Mouse (Mus musculus): ENCODE data around the gene Nucb1. TPM values are rescaled to one million over a fixed set of nuclear protein-coding genes. Genes with fewer than 3 reads are reported as not detected.
"Not testable (repeated sequence)": the region's sequence is repeated elsewhere in the genome, so short reads cannot be mapped to it uniquely, and the experiment has no call there.

The Nucb1 gene
- polyA plus RNA-seq, 1 experiment from 2014 or later, result 115 TPM

- H3K4me2 ChIP-seq (ENCODE audit: low read depth, low read length); H3K9me3 ChIP-seq (ENCODE audit: control insufficient read depth, low read length); ATAC-seq (ENCODE audit: low read depth); H3K9ac ChIP-seq (replicated peaks; ENCODE audit: low read depth, low read length); H3K27ac ChIP-seq (ENCODE audit: low read depth, low read length); H3K27me3 ChIP-seq (ENCODE audit: control insufficient read depth, insufficient read depth, low read length); H3K4me3 ChIP-seq (ENCODE audit: low read depth, low read length): not testable (repeated sequence)
- Histone ChIP-seq H3K36me3 (ENCODE audit: control insufficient read depth, insufficient read depth, low read length) (peaks cover 19% of the 10 kb centered on the region; the same call in 1 of the 2 replicates), H3K4me1 (ENCODE audit: control insufficient read depth, insufficient read depth, low read length) (peaks cover 24% of the 10 kb centered on the region)
- 82% methylated on average over 4 of the region's 4 CpGs for WGBS
These were observed 47.3 kb downstream of the Nucb1 start for GRCm38 (mm10) chr7:45462868-45463267.

DNA sequence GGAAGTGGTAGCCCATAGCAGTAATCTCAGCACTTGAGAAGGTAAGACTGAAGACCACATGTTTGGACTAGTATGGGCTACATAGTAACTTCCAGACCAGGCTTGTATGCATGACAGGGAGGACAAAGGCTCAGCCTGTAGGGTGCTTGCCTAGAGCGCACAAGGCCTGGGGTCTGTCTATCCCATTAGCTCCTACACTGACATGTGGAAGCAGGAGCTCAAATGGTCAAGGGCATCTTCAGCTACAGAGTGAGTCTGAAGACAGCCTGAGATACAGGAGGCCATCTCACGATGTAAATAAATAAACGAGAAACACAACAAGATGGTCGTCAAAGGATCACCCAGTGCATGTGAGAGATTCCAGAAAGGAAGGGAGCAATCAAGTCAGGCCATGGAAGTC, 47.9 kb downstream of the Nucb1 start:
- H3K9me3 ChIP-seq (ENCODE audit: control insufficient read depth, low read length), result no peaks in the 10 kb centered on the region
- no peak overlapping the region for H3K4me2 ChIP-seq (ENCODE audit: low read depth, low read length)
- H3K27ac ChIP-seq (ENCODE audit: low read depth, low read length), result no peak overlapping the region; the same call in 1 of the 2 replicates
- no peaks in the 10 kb centered on the region for H3K27me3 ChIP-seq (ENCODE audit: control insufficient read depth, insufficient read depth, low read length)
- no peak overlapping the region for H3K4me3 ChIP-seq (ENCODE audit: low read depth, low read length)
- H3K36me3 ChIP-seq (ENCODE audit: control insufficient read depth, insufficient read depth, low read length), result peaks cover 24% of the 10 kb centered on the region
- ATAC-seq (ENCODE audit: low read depth), result no peak
- WGBS, result 91% methylated on average over 4 of the region's 4 CpGs
- no peak overlapping the region for H3K9ac ChIP-seq (replicated peaks; ENCODE audit: low read depth, low read length)
- peaks cover 29% of the 10 kb centered on the region for H3K4me1 ChIP-seq (ENCODE audit: control insufficient read depth, insufficient read depth, low read length)

- WGBS, result 71% methylated on average over 4 of the region's 4 CpGs
- no peaks in the 10 kb centered on the region for H3K9me3 ChIP-seq (ENCODE audit: control insufficient read depth, low read length)
- peaks cover 28% of the 10 kb centered on the region for H3K36me3 ChIP-seq (ENCODE audit: control insufficient read depth, insufficient read depth, low read length)
- H3K4me3 ChIP-seq (ENCODE audit: low read depth, low read length), result no peak overlapping the region
- no peak overlapping the region for H3K9ac ChIP-seq (replicated peaks; ENCODE audit: low read depth, low read length)
- peak overlapping the region; percentile 4; the same call in 1 of the 2 replicates for H3K27ac ChIP-seq (ENCODE audit: low read depth, low read length)
- H3K4me1 ChIP-seq (ENCODE audit: control insufficient read depth, insufficient read depth, low read length), result peaks cover 35% of the 10 kb centered on the region
- ATAC-seq (ENCODE audit: low read depth), result no peak
- no peak overlapping the region for H3K4me2 ChIP-seq (ENCODE audit: low read depth, low read length)
- H3K27me3 ChIP-seq (ENCODE audit: control insufficient read depth, insufficient read depth, low read length), result no peaks in the 10 kb centered on the region
These were observed 48.4 kb downstream of the Nucb1 start for GRCm38 (mm10) chr7:45461781-45462180.

GRCm38 (mm10) chr7:45461326-45461725, 48.9 kb downstream of the Nucb1 start:
- no peaks in the 10 kb centered on the region for H3K27me3 ChIP-seq (ENCODE audit: control insufficient read depth, insufficient read depth, low read length)
- H3K9ac ChIP-seq (replicated peaks; ENCODE audit: low read depth, low read length), result no peak overlapping the region
- ATAC-seq (ENCODE audit: low read depth), result no peak
- H3K4me1 ChIP-seq (ENCODE audit: control insufficient read depth, insufficient read depth, low read length), result peaks cover 36% of the 10 kb centered on the region
- H3K4me2 ChIP-seq (ENCODE audit: low read depth, low read length), result no peak overlapping the region
- H3K27ac ChIP-seq (ENCODE audit: low read depth, low read length), result no peak overlapping the region; the same call in 1 of the 2 replicates
- WGBS, result 39% methylated on average over 5 of the region's 5 CpGs
- H3K4me3 ChIP-seq (ENCODE audit: low read depth, low read length), result no peak overlapping the region
- peaks cover 28% of the 10 kb centered on the region for H3K36me3 ChIP-seq (ENCODE audit: control insufficient read depth, insufficient read depth, low read length)
- H3K9me3 ChIP-seq (ENCODE audit: control insufficient read depth, low read length), result no peaks in the 10 kb centered on the region

DNA sequence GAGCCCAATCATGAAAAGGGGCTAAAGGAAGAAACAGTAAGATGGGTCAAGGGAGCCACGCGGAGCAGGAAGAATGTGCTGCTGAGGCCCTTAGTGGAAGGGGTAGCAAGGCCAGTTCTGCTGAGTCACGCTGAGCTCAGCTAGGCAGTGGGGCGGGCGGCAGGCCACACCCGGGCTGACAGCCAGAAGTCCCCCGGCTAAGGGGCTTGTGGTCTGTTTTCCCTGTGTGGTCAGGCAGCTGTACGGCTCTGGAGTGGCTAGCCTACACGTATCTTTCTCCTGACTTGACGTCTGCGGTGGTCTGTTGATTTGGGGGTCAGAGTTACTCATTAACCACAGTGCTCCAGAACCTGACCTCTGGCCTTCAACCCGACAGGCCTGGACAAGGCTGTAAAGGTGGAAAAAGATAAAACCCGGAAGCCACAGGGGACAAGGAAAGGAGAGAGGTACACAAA, 49.3 kb downstream of the Nucb1 start:
- Histone ChIP-seq H3K4me2 (ENCODE audit: low read depth, low read length) (no peak overlapping the region), H3K27me3 (ENCODE audit: control insufficient read depth, insufficient read depth, low read length) (no peaks in the 10 kb centered on the region), H3K36me3 (ENCODE audit: control insufficient read depth, insufficient read depth, low read length) (peaks cover 28% of the 10 kb centered on the region), H3K27ac (ENCODE audit: low read depth, low read length) (peak overlapping the region; percentile 70), H3K9me3 (ENCODE audit: control insufficient read depth, low read length) (no peaks in the 10 kb centered on the region), H3K9ac (replicated peaks; ENCODE audit: low read depth, low read length) (no peak overlapping the region), H3K4me1 (ENCODE audit: control insufficient read depth, insufficient read depth, low read length) (peaks cover 32% of the 10 kb centered on the region), H3K4me3 (ENCODE audit: low read depth, low read length) (no peak overlapping the region)
- ATAC-seq (ENCODE audit: low read depth), result no peak
- 19% methylated on average over 12 of the region's 13 CpGs for WGBS

GRCm38 (mm10) chr7:45460377-45460776, 49.8 kb downstream of the Nucb1 start:
- Histone ChIP-seq H3K27ac (ENCODE audit: low read depth, low read length) (peak overlapping the region; percentile 70), H3K9ac (replicated peaks; ENCODE audit: low read depth, low read length) (peak overlapping the region; percentile 44), H3K4me1 (ENCODE audit: control insufficient read depth, insufficient read depth, low read length) (peaks cover 27% of the 10 kb centered on the region), H3K9me3 (ENCODE audit: control insufficient read depth, low read length) (no peaks in the 10 kb centered on the region), H3K4me2 (ENCODE audit: low read depth, low read length) (peak overlapping the region; percentile 54), H3K27me3 (ENCODE audit: control insufficient read depth, insufficient read depth, low read length) (no peaks in the 10 kb centered on the region), H3K4me3 (ENCODE audit: low read depth, low read length) (peak overlapping the region; percentile 78), H3K36me3 (ENCODE audit: control insufficient read depth, insufficient read depth, low read length) (peaks cover 28% of the 10 kb centered on the region)
- ATAC-seq (ENCODE audit: low read depth), result no peak
- 77% methylated on average over 7 of the region's 7 CpGs for WGBS

DNA sequence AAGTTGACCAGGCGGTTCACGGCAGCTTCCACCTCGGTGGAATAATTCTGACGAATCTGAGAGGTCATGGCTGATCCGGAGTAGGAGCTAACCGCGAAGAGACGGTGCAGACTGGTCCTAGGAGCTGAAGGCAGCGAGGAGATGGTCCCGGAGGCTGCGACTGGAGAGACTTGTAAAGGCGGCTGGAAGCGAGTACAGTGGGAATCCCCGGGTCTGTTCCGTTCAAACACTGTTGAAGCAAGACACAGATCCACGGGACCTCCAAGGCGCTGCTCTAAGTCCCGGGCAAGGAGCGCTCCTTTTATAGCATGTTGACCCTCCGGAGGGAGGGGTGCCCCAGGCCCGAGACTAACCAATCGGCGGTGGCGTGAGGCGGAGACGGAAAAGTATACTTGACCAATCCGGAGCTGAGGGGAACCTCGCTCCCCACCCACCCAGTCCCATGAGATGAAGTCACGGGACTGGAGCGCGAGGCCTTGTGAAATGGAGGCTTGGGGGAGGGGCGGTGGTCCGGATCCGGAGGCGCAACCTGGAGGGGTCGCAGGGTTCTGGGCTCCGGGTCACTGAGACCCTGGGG, 50.6 kb downstream of the Nucb1 start, which contains the start of gene Ftl1:
Ftl1 (minus strand) TSS at position 321 of the 577 bp plus-strand sequence.
- peak within 1 kb of the TSS; percentile 78 for H3K4me3 ChIP-seq (ENCODE audit: low read depth, low read length)
- peak within 1 kb of the TSS; percentile 81 for H3K9ac ChIP-seq (replicated peaks; ENCODE audit: low read depth, low read length)
- peak; percentile 95 for ATAC-seq (ENCODE audit: low read depth)
- peaks cover 24% of the 10 kb centered on the region for H3K4me1 ChIP-seq (ENCODE audit: control insufficient read depth, insufficient read depth, low read length)
- WGBS, result 0% methylated on average over 27 of the region's 37 CpGs
- H3K36me3 ChIP-seq (ENCODE audit: control insufficient read depth, insufficient read depth, low read length), result peaks cover 28% of the 10 kb centered on the region
- peak within 1 kb of the TSS; percentile 94 for H3K27ac ChIP-seq (ENCODE audit: low read depth, low read length)
- H3K4me2 ChIP-seq (ENCODE audit: low read depth, low read length), result peak within 1 kb of the TSS; percentile 94
- H3K27me3 ChIP-seq (ENCODE audit: control insufficient read depth, insufficient read depth, low read length); H3K9me3 ChIP-seq (ENCODE audit: control insufficient read depth, low read length): not testable (repeated sequence)

- peaks cover 32% of the 10 kb centered on the region for H3K36me3 ChIP-seq (ENCODE audit: control insufficient read depth, insufficient read depth, low read length)
- ATAC-seq (ENCODE audit: low read depth), result peak; percentile 76
- peak overlapping the region; percentile 94 for H3K27ac ChIP-seq (ENCODE audit: low read depth, low read length)
- no peaks in the 10 kb centered on the region for H3K9me3 ChIP-seq (ENCODE audit: control insufficient read depth, low read length)
- H3K4me2 ChIP-seq (ENCODE audit: low read depth, low read length), result peak overlapping the region; percentile 94
- peaks cover 24% of the 10 kb centered on the region for H3K4me1 ChIP-seq (ENCODE audit: control insufficient read depth, insufficient read depth, low read length)
- H3K9ac ChIP-seq (replicated peaks; ENCODE audit: low read depth, low read length), result peak overlapping the region; percentile 81
- under 1% methylated on average over 43 of the region's 43 CpGs for WGBS
- H3K27me3 ChIP-seq (ENCODE audit: control insufficient read depth, insufficient read depth, low read length), result no peaks in the 10 kb centered on the region
- peak overlapping the region; percentile 78 for H3K4me3 ChIP-seq (ENCODE audit: low read depth, low read length)
These were observed 51.2 kb downstream of the Nucb1 start for GRCm38 (mm10) chr7:45458748-45459563.
